Mouse (Mus musculus) midbrain, embryonic 11.5 days (tissue): ENCODE results near the gene C1galt1c1. TPM values are rescaled to one million over a fixed set of nuclear protein-coding genes. Genes with fewer than 3 reads are reported as not detected.

ENCODE experiments used
- ATAC-seq: fragments of 200-750 bp; cut with Nextera tagmentation; 2 replicates; pipeline ENCODE4 v1.8.0; 2017; ENCODE audit warnings: moderate TSS enrichment, moderate library complexity; ENCODE audit not compliant: low FRiP score
- DNase-seq: peaks from one replicate; pipeline ENCODE4 v3.0.0; 2015; ENCODE audit warnings: low spot score; ENCODE audit errors: missing footprints
- H3K27ac ChIP-seq: fragments of 300-500 bp; sonication (generic); 2 replicates; pipeline ENCODE4 v1.5.1; 2014; ENCODE audit warnings: low read depth, low read length
- H3K27me3 ChIP-seq: fragments of 300-500 bp; sonication (generic); 2 replicates; pipeline ENCODE4 v1.6.1; 2014; ENCODE audit warnings: mild to moderate bottlenecking, low read length, moderate library complexity, mixed read lengths; ENCODE audit not compliant: control insufficient read depth, insufficient read depth
- H3K36me3 ChIP-seq: fragments of 300-500 bp; sonication (generic); 2 replicates; pipeline ENCODE4 v1.6.1; 2014; ENCODE audit warnings: mild to moderate bottlenecking, low read length, moderate library complexity, mixed read lengths; ENCODE audit not compliant: control insufficient read depth, insufficient read depth
- H3K4me1 ChIP-seq: fragments of 300-500 bp; sonication (generic); 2 replicates; pipeline ENCODE4 v1.6.1; 2014; ENCODE audit warnings: low read length; ENCODE audit not compliant: control insufficient read depth, insufficient read depth
- H3K4me2 ChIP-seq: fragments of 300-500 bp; sonication (generic); 2 replicates; pipeline ENCODE4 v1.6.1; 2014; ENCODE audit warnings: mild to moderate bottlenecking, moderate library complexity
- H3K4me3 ChIP-seq: fragments of 300-500 bp; sonication (generic); 2 replicates; pipeline ENCODE4 v1.5.1; 2014; ENCODE audit warnings: low read depth, low read length
- H3K9ac ChIP-seq: fragments of 300-500 bp; sonication (generic); 2 replicates; pipeline ENCODE4 v1.6.1; 2014; ENCODE audit warnings: low read length
- H3K9me3 ChIP-seq: fragments of 300-500 bp; sonication (generic); 2 replicates; pipeline ENCODE4 v1.6.1; 2016; ENCODE audit warnings: low read length; ENCODE audit not compliant: control insufficient read depth
- WGBS: fragments of 180-500 bp; shearing (Covaris S2); extraction: QIAGEN DNeasy Blood & Tissue Kit; methylation state at CpG from one replicate; pipeline ENCODE4 v1.1.7; 2014; 5-methylcytosine and 5-hydroxymethylcytosine counted together
- polyA plus RNA-seq: library from polyadenylated mRNA; unstranded; fragments of >200 nt; fragmentation: Nextera tagmentation; extraction: Ambion mirVana; gene quantifications from 2 replicates; pipeline ENCODE4 v1.2.1, GENCODE M21; 2014

Gene C1galt1c1
- polyA plus RNA-seq, 1 experiment from 2014 or later: 23.7 TPM

GRCm38 (mm10) chrX:38642183-38642582 lies 7.3 kb upstream of the C1galt1c1 start:
- H3K27ac ChIP-seq: no peak overlapping the region
- H3K4me3 ChIP-seq: no peak overlapping the region
- H3K36me3 ChIP-seq: no peaks in the 10 kb centered on the region
- H3K9ac ChIP-seq: no peak overlapping the region
- H3K9me3 ChIP-seq: no peaks in the 10 kb centered on the region
- DNase-seq (no peak), ATAC-seq (no peak)
- no peaks in the 10 kb centered on the region for H3K27me3 ChIP-seq
- no peak overlapping the region for H3K4me2 ChIP-seq
- no peaks in the 10 kb centered on the region for H3K4me1 ChIP-seq
- 70% methylated on average over 4 of the region's 4 CpGs for WGBS

- Histone ChIP-seq H3K36me3 (no peaks in the 10 kb centered on the region), H3K4me2 (no peak overlapping the region), H3K9me3 (no peaks in the 10 kb centered on the region), H3K27me3 (no peaks in the 10 kb centered on the region), H3K4me3 (no peak overlapping the region), H3K27ac (no peak overlapping the region), H3K4me1 (no peaks in the 10 kb centered on the region), H3K9ac (no peak overlapping the region)
- no peak for DNase-seq
- ATAC-seq: no peak
- 78% methylated on average over 4 of the region's 4 CpGs for WGBS
These were observed 6.5 kb upstream of the C1galt1c1 start for GRCm38 (mm10) chrX:38641435-38641834.

GRCm38 (mm10) chrX:38635638-38635931 lies 698 bp upstream of the C1galt1c1 start:
- Histone ChIP-seq H3K9me3 (no peaks in the 10 kb centered on the region), H3K36me3 (no peaks in the 10 kb centered on the region), H3K27me3 (no peaks in the 10 kb centered on the region), H3K4me2 (peak overlapping the region; percentile 41; the same call in 1 of the 2 replicates), H3K27ac (no peak overlapping the region), H3K9ac (no peak overlapping the region), H3K4me1 (peaks cover 3% of the 10 kb centered on the region; the same call in 1 of the 2 replicates), H3K4me3 (peak overlapping the region; percentile 44; the same call in 1 of the 2 replicates)
- ATAC-seq (no peak; the same call in 1 of the 2 replicates), DNase-seq (no peak)

GRCm38 (mm10) chrX:38600995-38601369 lies 33.9 kb downstream of the C1galt1c1 start:
- no peaks in the 10 kb centered on the region for H3K4me1 ChIP-seq

GRCm38 (mm10) chrX:38600177-38600994 lies 34.5 kb downstream of the C1galt1c1 start, which contains the start of gene Mcts1:
TSS of gene Mcts1 (plus strand) at chrX:38600578.
- peak; percentile 92 for ATAC-seq
- H3K9me3 ChIP-seq: no peaks in the 10 kb centered on the region
- WGBS: 12% methylated on average over 25 of the region's 26 CpGs
- H3K36me3 ChIP-seq: no peaks in the 10 kb centered on the region
- peak; percentile 95 for DNase-seq
- H3K27me3 ChIP-seq: no peaks in the 10 kb centered on the region
- no peaks in the 10 kb centered on the region for H3K4me1 ChIP-seq
- H3K9ac ChIP-seq: peak within 1 kb of the TSS; percentile 64
- H3K4me3 ChIP-seq: peak within 1 kb of the TSS; percentile 44
- H3K4me2 ChIP-seq: peak within 1 kb of the TSS; percentile 57
- peak within 1 kb of the TSS; percentile 57 for H3K27ac ChIP-seq

More at GRCm38 (mm10) chrX:38600995-38601369, 33.9 kb downstream of the C1galt1c1 start:
- H3K9me3 ChIP-seq: no peaks in the 10 kb centered on the region
- no peaks in the 10 kb centered on the region for H3K27me3 ChIP-seq
- ATAC-seq (peak; percentile 70), DNase-seq (peak; percentile 84)
- H3K27ac ChIP-seq: peak overlapping the region; percentile 57
- 16% methylated on average over 3 of the region's 3 CpGs for WGBS
- peak overlapping the region; percentile 64 for H3K9ac ChIP-seq
- no peaks in the 10 kb centered on the region for H3K36me3 ChIP-seq
- H3K4me2 ChIP-seq: peak overlapping the region; percentile 57
- H3K4me3 ChIP-seq: peak overlapping the region; percentile 44

GRCm38 (mm10) chrX:38593180-38593889 lies 41.6 kb downstream of the C1galt1c1 start:
- Histone ChIP-seq H3K27ac (no peak overlapping the region), H3K4me1 (no peaks in the 10 kb centered on the region), H3K9me3 (no peaks in the 10 kb centered on the region), H3K4me2 (no peak overlapping the region), H3K9ac (no peak overlapping the region), H3K27me3 (no peaks in the 10 kb centered on the region), H3K4me3 (no peak overlapping the region), H3K36me3 (no peaks in the 10 kb centered on the region)
- DNase-seq (no peak), ATAC-seq (no peak)
- 70% methylated on average over 5 of the region's 5 CpGs for WGBS

- Histone ChIP-seq H3K4me2 (no peak overlapping the region), H3K9ac (no peak overlapping the region), H3K4me1 (no peaks in the 10 kb centered on the region), H3K27me3 (no peaks in the 10 kb centered on the region), H3K4me3 (no peak overlapping the region), H3K36me3 (no peaks in the 10 kb centered on the region), H3K27ac (no peak overlapping the region), H3K9me3 (no peaks in the 10 kb centered on the region)
- DNase-seq (no peak), ATAC-seq (no peak)
- WGBS: 83% methylated on average over 3 of the region's 3 CpGs
These were observed 43.1 kb downstream of the C1galt1c1 start for GRCm38 (mm10) chrX:38591749-38592148.

GRCm38 (mm10) chrX:38589827-38590226 lies 45.1 kb downstream of the C1galt1c1 start:
- Histone ChIP-seq H3K27me3 (no peaks in the 10 kb centered on the region), H3K36me3 (no peaks in the 10 kb centered on the region), H3K4me3 (no peak overlapping the region), H3K9ac (no peak overlapping the region), H3K9me3 (no peaks in the 10 kb centered on the region), H3K4me1 (no peaks in the 10 kb centered on the region), H3K4me2 (no peak overlapping the region), H3K27ac (no peak overlapping the region)
- DNase-seq (no peak), ATAC-seq (no peak)
- 44% methylated on average over 4 of the region's 4 CpGs for WGBS

- DNase-seq (no peak), ATAC-seq (no peak)
- Histone ChIP-seq H3K36me3 (no peaks in the 10 kb centered on the region), H3K27ac (no peak overlapping the region), H3K27me3 (no peaks in the 10 kb centered on the region), H3K4me3 (no peak overlapping the region), H3K4me1 (no peaks in the 10 kb centered on the region), H3K9ac (no peak overlapping the region), H3K4me2 (no peak overlapping the region), H3K9me3 (no peaks in the 10 kb centered on the region)
These were observed 51.6 kb downstream of the C1galt1c1 start for GRCm38 (mm10) chrX:38583261-38583660.
